Mouse (Mus musculus) ovary, adult 10 weeks (tissue): ENCODE measurements around the gene Zmym5. TPM values are rescaled to one million over a fixed set of nuclear protein-coding genes. Genes with fewer than 3 reads are reported as not detected.

Experiments used
- polyA plus RNA-seq: library from polyadenylated mRNA; stranded (reverse); fragments of 350-450 nt; fragmentation: Illumina TruSeq; extraction: RNeasy Lipid Tissue Mini Kit (QIAGEN cat#74804); gene quantifications from one replicate; pipeline ENCODE4 v1.2.3, GENCODE M21; 2014

Zmym5 gene
- 150 TPM for polyA plus RNA-seq

GRCm38 (mm10) chr14:56811701-56812339 is at the start of gene Zmym5:
Zmym5 (minus strand) TSS chr14:56811716.

DNA sequence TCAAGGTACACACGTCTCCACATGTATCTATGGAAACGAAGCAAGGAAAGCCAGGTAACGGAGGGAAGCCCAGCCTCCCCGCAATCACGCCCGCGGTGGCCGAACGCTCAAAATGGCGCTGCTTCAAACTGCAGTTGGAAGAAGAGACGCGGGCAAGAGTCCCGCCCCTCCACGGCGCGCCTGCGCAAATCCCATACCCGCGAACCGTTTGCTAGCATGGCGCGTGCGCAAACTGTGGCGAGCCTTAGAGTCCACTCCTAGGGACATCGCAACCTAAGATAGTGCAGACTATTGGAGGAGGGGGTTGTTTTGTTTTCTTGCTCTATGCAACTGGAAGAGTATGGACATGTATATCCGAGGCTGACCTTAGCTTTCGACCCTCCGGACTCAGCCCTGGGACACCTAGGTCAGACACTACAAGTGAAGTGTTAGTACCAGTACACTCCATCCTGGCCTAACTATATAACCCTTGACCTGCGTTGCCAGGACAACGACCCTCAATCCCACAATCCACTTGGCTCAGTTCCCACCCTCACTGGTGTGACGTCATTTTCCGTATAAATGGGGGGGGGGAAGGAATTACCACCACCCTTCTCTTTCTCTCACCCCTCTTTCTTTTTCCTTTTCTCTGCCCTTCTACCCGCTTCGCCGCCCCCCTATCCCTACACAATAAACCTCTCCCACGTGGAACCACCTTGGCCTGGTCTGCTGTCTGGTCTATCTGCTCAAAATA is 33.1 kb downstream of the Zmym5 start, which contains the start of gene Pspc1:
TSS of gene Pspc1 (minus strand) at position 117 of the 733 bp plus-strand sequence.

Other genes with a start within 250 kb of the Zmym5 start
- gene Cenpj, start 236.3 kb downstream of the Zmym5 start, polyA plus RNA-seq: 32.1 TPM
- gene Parp4, start 236.1 kb downstream of the Zmym5 start, polyA plus RNA-seq: 28.8 TPM
- 158 TPM for gene Mphosph8, start 143.5 kb downstream of the Zmym5 start, polyA plus RNA-seq
- gene Pspc1, start 33.4 kb downstream of the Zmym5 start, polyA plus RNA-seq: 120 TPM
- 297 TPM for gene Zmym2, start 74.9 kb upstream of the Zmym5 start, polyA plus RNA-seq
- not detected for gene Gja3, start 246.4 kb upstream of the Zmym5 start, polyA plus RNA-seq